Mouse (Mus musculus) layer of hippocampus, postnatal 25 days (tissue): ENCODE data around the gene Kmt2d. TPM values are rescaled to one million over a fixed set of nuclear protein-coding genes. Genes with fewer than 3 reads are reported as not detected.

Source experiments
- DNase-seq, 2 experiments: peaks; one replicate each; pipeline ENCODE4 v3.0.0; 2022; ENCODE audit warnings: mixed read lengths in 2 of 2, low spot score in 1 of 2; ENCODE audit errors: extremely low spot score in 1 of 2
- total RNA-seq, 2 experiments: library from RNA; stranded (reverse); gene quantifications; 2 replicates each; pipeline ENCODE4 v1.2.3; 2021

The Kmt2d gene
- total RNA-seq, 2 experiments from 2014 or later = 65.4 to 102 TPM

- DNase-seq = no peak
These were observed 9.1 kb downstream of the Kmt2d start for GRCm38 (mm10) chr15:98861701-98862410.

GRCm38 (mm10) chr15:98860921-98861320 is 10.1 kb downstream of the Kmt2d start:
- no peak for DNase-seq

GRCm38 (mm10) chr15:98859319-98860043 is 11.5 kb downstream of the Kmt2d start:
- no peak for DNase-seq

- no peak for DNase-seq
These were observed 16.8 kb downstream of the Kmt2d start for GRCm38 (mm10) chr15:98854214-98854613.

GRCm38 (mm10) chr15:98853161-98853937 is 17.7 kb downstream of the Kmt2d start:
- DNase-seq = no peak

GRCm38 (mm10) chr15:98852733-98853132 is 18.3 kb downstream of the Kmt2d start:
- no peak for DNase-seq

GRCm38 (mm10) chr15:98852071-98852470 is 18.9 kb downstream of the Kmt2d start:
- DNase-seq = no peak

GRCm38 (mm10) chr15:98851229-98851818 is 19.7 kb downstream of the Kmt2d start:
- DNase-seq = no peak

- DNase-seq = no peak
These were observed 20.3 kb downstream of the Kmt2d start for GRCm38 (mm10) chr15:98850668-98851067.

GRCm38 (mm10) chr15:98849956-98850600 is 20.9 kb downstream of the Kmt2d start:
- DNase-seq = no peak

GRCm38 (mm10) chr15:98849165-98849564 is 21.8 kb downstream of the Kmt2d start:
- no peak for DNase-seq

- no peak for DNase-seq
These were observed 24.9 kb downstream of the Kmt2d start for GRCm38 (mm10) chr15:98846140-98846539.

GRCm38 (mm10) chr15:98845149-98845548 is 25.9 kb downstream of the Kmt2d start:
- no peak for DNase-seq

GRCm38 (mm10) chr15:98843595-98844223 is 27.3 kb downstream of the Kmt2d start:
- DNase-seq = no peak

GRCm38 (mm10) chr15:98839671-98840585 is 31.1 kb downstream of the Kmt2d start:
- DNase-seq = no peak

GRCm38 (mm10) chr15:98839161-98839560 is 31.8 kb downstream of the Kmt2d start:
- DNase-seq = no peak

GRCm38 (mm10) chr15:98837743-98838103 is 33.3 kb downstream of the Kmt2d start:
- DNase-seq = no peak

- DNase-seq = no peak
These were observed 33.8 kb downstream of the Kmt2d start for GRCm38 (mm10) chr15:98837006-98837742.
